Mouse (Mus musculus) right cerebral cortex, postnatal 10 days (tissue): ENCODE results near the gene Adam11.
"Not testable (repeated sequence)": the region's sequence is repeated elsewhere in the genome, so short reads cannot be mapped to it uniquely, and the experiment has no call there.

ENCODE experiments used
- DNase-seq, 2 experiments: peaks; one replicate each; pipeline ENCODE4 v3.0.0; 2021; ENCODE audit warnings: low spot score in 2 of 2

Adam11 gene

DNA sequence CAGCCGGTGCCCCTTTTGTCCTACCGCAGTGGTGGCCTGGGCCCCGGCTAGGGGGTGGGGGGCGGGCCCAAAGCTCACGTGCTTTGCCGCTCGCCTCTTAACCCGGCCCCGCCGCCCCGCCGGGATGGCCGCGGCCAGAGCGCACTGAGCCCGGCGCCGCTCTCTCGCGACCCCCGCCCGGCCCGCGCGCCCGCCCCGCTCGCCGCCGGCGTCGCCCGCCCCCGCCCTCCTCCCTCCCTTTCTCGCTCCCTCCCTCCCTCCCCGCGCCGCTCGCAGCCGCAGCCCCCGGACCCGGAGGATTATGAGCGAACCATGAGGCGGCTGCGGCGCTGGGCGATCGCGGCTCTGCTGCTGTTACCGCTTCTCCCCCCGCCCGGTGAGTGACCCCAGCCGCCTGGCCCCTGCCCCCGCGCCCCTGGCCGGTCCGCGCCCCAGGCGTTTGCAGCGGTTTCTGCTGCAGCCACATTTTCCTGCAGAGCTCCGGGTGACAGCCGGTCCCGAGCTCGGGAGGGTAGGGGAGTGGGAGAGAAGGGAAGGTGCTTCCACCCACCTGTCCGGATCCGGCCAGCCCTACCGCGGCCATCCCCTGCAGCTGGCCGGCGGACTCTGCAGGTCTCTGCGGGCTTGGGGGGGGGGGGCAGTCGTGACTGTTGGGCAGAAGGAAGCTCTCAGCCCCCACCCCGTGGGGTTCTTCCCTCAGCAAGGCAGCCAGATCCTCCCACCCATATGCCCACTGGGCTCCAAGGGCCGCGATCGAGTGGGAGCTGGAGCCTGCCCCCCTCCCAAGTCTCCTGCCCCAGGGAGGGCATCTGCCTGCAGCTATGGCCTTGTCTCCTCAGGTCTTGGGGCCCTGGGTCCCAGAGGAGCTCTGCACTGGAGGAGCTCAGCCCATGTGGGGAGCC is at the start of gene Adam11:
Gene Adam11, plus strand, starts transcription at position 131 of the 902 bp plus-strand sequence.
- no peak for DNase-seq

DNA sequence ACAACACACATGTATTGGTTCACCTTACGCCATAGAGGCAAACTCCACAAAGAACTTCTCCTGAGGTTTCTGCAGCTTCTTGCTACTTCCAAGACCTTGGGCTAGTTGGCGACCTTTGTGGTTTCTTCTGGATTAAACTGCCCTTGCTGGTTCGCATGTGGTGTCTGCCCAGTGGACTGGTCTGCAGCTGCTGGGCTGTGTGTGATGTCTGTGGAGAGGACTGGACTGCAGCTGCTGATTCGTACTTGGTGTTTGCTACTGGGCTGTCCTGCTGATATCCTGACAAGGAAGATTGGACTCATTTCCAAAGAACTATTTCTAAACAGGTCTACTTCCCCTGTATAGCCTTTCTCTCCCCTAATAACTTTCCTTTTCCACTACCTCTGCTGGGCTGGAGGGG is 48.8 kb upstream of the Adam11 start:
- DNase-seq, result no peak

GRCm38 (mm10) chr11:102714578-102714977 is 46.7 kb upstream of the Adam11 start:
- not testable (repeated sequence) for DNase-seq

GRCm38 (mm10) chr11:102716135-102716534 is 45.1 kb upstream of the Adam11 start:
- peak in 1 of 2 experiments; percentile 48 for DNase-seq

DNA sequence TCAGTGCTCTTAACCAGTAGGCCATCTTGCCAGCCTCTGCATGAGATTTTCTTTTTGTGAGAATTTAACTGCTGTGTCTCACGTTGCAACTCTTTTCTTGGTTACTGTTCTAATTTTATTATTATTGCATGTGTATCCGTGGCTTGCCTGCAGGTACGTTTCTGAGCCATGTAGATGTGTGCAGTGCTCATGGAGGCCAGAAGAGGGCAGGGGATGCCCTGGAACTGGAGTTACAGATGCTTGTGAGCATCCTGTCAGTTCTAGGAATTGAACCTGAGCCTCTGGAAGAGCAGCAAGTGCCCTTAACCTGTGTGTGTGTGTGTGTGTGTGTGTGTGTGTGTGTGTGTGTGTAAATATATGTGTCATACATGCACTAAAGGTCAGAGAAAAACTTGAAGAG is 35.7 kb upstream of the Adam11 start:
- no peak for DNase-seq

DNA sequence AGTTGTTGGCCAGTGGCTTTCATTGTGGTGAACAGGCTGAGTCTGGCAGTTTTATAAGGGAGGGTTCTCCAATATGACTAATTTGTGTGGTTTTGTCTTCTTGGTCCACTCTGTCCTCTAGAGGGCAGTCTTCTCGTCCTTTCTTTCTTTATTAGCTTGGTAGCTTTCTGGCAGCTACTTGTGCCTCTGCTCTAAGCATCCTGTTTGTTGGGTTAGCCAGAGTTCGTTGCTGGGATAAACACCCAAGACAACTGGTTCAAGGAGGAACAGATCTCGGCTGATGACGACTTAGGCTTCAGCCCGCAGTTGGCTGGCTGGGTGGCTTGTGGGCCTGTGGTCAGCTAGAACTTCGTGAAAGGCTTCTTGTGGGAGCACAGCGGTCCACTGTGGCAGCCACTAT is 32.6 kb upstream of the Adam11 start:
- DNase-seq, result peak; percentile 39 to 41

- no peak for DNase-seq
Observed at GRCm38 (mm10) chr11:102729835-102730234, 31.4 kb upstream of the Adam11 start.

DNA sequence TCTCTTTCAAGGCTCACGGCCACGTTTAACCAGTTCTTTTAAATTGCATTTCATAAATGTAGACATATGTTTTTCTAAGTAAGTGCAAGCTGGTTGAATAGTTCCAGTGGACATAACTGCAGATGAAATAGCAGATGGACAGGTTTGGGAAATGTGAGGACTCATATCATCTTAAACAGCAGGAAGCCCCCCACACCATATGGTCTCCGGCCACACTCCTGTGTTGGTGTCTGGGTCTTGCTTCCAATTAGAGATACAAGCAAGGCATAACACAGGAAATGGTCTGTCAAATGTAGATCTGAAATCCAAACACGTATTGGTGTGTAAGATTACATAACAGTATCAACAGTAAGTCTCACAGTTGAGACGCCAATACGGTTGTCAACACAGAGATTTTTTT is 29.9 kb upstream of the Adam11 start:
- DNase-seq, result no peak

DNA sequence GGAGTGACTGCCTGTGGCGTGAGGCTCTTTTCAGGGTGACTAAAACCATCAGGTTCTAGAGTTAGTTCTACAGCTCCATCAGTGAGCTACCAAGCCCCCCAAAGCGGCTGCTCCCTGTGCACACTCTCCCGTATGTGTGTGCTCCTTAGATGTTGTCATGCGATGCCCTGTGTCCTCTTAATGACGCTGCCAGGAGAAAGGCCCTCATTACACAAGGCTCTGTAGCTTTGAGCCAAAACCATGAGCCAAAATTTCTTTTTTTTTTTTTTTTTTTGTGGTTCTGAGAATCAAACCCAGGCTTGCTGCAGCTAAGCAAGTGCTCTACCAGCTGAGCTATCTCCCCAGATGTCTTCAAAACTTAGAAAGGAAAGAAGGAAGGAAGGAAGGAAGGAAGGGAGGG is 28.1 kb upstream of the Adam11 start:
- no peak for DNase-seq

GRCm38 (mm10) chr11:102734961-102735360 is 26.3 kb upstream of the Adam11 start:
- no peak for DNase-seq

DNA sequence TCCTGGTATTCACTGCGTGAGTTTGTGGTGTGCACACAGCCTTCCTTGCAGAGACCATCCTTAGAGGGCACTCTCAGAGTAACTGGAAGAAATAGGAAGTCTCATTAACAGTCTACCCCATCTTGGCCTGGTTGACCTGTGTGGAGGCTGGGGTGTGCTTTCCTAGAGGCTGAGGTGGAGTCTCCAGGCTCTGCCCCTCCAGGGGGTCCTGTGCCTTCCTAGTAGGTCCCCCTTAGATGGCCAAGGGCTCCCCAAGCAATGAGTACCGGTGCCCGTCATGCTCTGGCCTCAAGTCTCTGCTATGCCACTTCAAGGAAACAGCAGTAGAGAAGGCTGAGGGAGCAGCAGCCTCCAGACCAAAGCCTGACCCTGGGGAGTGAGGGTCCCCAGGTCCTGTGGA is 23.2 kb upstream of the Adam11 start:
- no peak for DNase-seq

GRCm38 (mm10) chr11:102739278-102739966 is 21.8 kb upstream of the Adam11 start:
- DNase-seq, result peak; percentile 87 to 90

GRCm38 (mm10) chr11:102740634-102741033 is 20.6 kb upstream of the Adam11 start:
- no peak for DNase-seq

GRCm38 (mm10) chr11:102741129-102741950 is 19.9 kb upstream of the Adam11 start:
- DNase-seq, result peak in 1 of 2 experiments; percentile 66

GRCm38 (mm10) chr11:102742066-102742465 is 19.2 kb upstream of the Adam11 start:
- peak in 1 of 2 experiments; percentile 48 for DNase-seq

GRCm38 (mm10) chr11:102742843-102743242 is 18.4 kb upstream of the Adam11 start:
- no peak for DNase-seq

DNA sequence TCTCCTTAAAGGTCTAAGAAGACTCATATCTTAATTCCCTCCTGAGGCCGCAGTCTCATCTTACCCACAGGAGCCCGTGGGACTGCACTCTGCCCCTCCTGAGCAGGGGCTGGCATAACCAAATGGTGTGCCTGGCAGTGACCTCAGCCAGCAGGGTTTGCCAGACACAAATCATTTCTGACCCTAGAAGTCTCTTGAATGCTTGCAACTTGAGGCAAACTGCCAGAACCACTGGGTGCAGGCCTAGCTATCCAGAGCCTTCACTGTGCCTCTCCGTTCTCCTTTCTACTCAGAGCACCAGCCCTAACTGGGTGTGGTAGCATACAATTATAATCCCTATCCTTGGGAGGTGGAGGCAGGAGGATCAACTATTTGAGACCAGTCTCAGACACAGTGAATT is 16.5 kb upstream of the Adam11 start:
- DNase-seq, result no peak

- no peak for DNase-seq
Observed at GRCm38 (mm10) chr11:102747866-102748265, 13.4 kb upstream of the Adam11 start.

GRCm38 (mm10) chr11:102748381-102748780 is 12.9 kb upstream of the Adam11 start:
- no peak for DNase-seq

- DNase-seq, result no peak
Observed at GRCm38 (mm10) chr11:102749712-102750111, 11.5 kb upstream of the Adam11 start.

DNA sequence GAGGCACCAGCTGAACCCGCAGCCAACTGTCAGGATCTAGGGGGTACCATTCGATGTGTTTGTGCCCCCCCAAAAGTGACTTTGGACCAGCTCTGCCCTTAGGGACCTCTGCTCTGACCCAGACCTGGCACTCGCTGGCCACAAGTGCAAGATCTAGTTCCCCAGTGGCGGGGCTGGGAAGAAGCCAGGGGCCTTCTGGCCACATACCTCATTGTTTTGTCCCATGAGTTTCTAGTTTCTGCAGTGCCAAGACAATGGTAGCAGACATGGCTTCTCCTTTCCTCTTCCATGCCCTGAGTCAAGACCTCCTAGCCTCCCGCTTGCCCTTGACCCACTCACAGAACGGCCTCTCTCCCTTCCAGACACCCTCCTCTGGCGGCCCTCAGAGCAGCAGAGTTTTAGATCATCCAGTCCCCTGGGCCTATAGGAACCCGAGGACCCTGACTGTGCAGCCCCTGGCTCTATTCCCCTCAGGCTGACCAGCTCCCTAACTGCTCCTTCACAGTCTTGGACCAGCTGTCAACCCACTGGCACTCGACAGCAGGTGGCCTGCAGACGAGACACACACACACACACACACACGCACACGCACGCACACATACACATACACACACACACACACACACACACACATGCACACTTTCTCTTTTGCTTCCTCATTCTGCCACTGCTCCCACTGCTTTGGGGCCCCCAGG is 8.2 kb upstream of the Adam11 start:
- DNase-seq, result no peak
